Mouse (Mus musculus) spleen, adult 10 weeks (tissue): Measurements from ENCODE around the gene Gm13723. TPM values are rescaled to one million over a fixed set of nuclear protein-coding genes. Genes with fewer than 3 reads are reported as not detected.

Experiments
- polyA plus RNA-seq: library from polyadenylated mRNA; stranded (reverse); fragments of 350-450 nt; fragmentation: Illumina TruSeq; extraction: RNeasy Lipid Tissue Mini Kit (QIAGEN cat#74804); gene quantifications from one replicate; pipeline ENCODE4 v1.2.3, GENCODE M21; 2015; ENCODE audit warnings: low replicate concordance; ENCODE audit not compliant: insufficient read depth

The Gm13723 gene
- polyA plus RNA-seq, result not detected

DNA sequence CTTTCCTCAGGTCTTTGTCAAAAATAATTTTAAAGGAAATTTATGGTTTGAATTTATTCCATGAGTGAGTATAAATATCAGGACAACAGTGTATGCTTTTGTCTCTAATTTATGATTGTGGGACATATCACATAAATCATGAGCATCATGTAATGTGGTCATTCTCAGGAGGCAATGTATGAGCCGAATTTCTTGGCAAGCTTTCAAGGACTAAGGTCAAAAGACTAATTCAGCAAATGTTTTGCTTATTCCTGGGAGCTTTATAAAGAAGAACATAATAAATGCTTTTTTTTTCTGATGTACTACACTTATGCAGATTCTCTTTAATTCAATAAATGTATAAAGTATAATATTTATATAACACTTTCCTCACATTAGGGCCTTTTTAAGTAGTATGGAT is at the start of gene Gm13723:
Gm13723 (minus strand) TSS at position 101 of the 400 bp plus-strand sequence.

DNA sequence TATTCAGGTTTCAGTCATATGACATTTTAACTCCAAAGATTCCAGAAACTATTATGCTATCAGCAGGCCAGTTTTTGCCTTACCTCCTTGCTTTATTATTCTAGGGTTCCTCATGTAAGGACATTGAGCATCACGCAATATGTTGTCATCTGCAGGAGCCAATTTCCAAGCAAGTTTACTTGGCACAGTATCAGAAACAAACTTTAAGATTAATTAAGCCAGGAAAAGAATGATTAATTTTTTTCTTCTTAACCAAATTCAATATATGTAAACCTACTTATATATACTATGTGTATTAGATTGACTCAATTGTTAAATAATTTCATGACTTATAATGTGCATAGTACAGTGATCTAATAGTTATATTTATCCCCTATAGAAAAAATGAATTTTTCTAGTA is 17.5 kb upstream of the Gm13723 start, which contains the start of gene Olfr1097:
Olfr1097 (minus strand) TSS at position 101 of the 400 bp plus-strand sequence.

DNA sequence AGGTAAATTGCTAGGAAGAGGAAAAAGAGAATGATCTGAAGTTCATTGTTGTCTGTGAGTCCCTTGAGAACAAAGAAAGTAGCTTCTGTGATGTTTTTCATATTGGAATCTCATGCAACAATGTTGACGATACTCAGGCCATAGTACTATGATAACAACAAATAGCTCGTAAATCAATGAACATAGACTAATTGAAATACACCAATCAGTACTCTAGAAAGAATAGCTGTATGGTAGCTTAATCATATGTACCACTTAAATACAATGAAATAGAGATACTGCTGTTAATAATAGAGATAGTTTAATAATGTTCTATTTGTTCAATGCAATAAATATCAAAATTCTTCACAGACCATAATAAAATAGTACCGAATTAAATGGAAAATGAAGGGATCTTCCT is 23.0 kb downstream of the Gm13723 start, which contains the start of gene Olfr1095:
Olfr1095 (minus strand) TSS at position 101 of the 400 bp plus-strand sequence.

DNA sequence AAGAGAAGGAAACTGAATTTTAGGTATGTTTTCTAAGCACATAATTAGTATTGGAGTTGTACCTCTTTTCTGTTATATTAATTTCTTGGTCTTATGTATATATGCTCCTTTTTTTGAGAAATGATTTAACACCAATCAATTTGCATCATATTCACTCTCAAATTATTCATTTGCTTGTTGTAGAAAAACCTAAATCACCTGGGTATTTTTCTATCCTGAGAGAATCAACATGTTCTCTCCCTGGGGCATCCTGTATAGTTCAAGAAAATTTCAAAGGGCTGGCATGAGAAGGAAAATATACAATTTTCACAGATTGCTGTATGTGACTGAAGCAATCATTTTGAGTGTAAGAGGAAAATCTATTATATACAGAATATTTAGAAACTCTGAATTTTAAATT is 50.2 kb downstream of the Gm13723 start, which contains the start of gene Olfr1094:
Olfr1094 (plus strand) TSS at position 301 of the 400 bp plus-strand sequence.

Other genes with a start within 250 kb of the Gm13723 start
- gene Olfr1084, start 235.1 kb downstream of the Gm13723 start, polyA plus RNA-seq, result not detected
- gene Olfr1085, start 212.8 kb downstream of the Gm13723 start, polyA plus RNA-seq, result not detected
- gene Olfr1086, start 194.7 kb downstream of the Gm13723 start, polyA plus RNA-seq, result not detected
- not detected for gene Olfr1087, start 176.4 kb downstream of the Gm13723 start, polyA plus RNA-seq
- gene Olfr1089, start 141.1 kb downstream of the Gm13723 start, polyA plus RNA-seq, result not detected
- not detected for gene Olfr1090, start 115.8 kb downstream of the Gm13723 start, polyA plus RNA-seq
- gene Olfr1093, start 92.3 kb downstream of the Gm13723 start, polyA plus RNA-seq, result not detected
- not detected for gene Olfr141, start 64.8 kb downstream of the Gm13723 start, polyA plus RNA-seq
- gene Olfr1094, start 50.1 kb downstream of the Gm13723 start, polyA plus RNA-seq, result not detected
- gene Olfr1095, start 23.1 kb downstream of the Gm13723 start, polyA plus RNA-seq, result not detected
- not detected for gene Olfr1097, start 17.4 kb upstream of the Gm13723 start, polyA plus RNA-seq
- not detected for gene Olfr1098, start 49.7 kb upstream of the Gm13723 start, polyA plus RNA-seq
- not detected for gene Olfr1099, start 85.9 kb upstream of the Gm13723 start, polyA plus RNA-seq
- not detected for gene Olfr1100, start 105.2 kb upstream of the Gm13723 start, polyA plus RNA-seq
- not detected for gene Olfr1101, start 116.4 kb upstream of the Gm13723 start, polyA plus RNA-seq
- not detected for gene Olfr1102, start 123.6 kb upstream of the Gm13723 start, polyA plus RNA-seq
- gene Olfr1104, start 152.3 kb upstream of the Gm13723 start, polyA plus RNA-seq, result not detected
- not detected for gene Olfr1105, start 161.7 kb upstream of the Gm13723 start, polyA plus RNA-seq
- gene Olfr1106, start 177.5 kb upstream of the Gm13723 start, polyA plus RNA-seq, result not detected
- gene Olfr1107, start 201.0 kb upstream of the Gm13723 start, polyA plus RNA-seq, result not detected
- gene Olfr1109, start 221.2 kb upstream of the Gm13723 start, polyA plus RNA-seq, result not detected
- gene Olfr259, start 239.8 kb upstream of the Gm13723 start, polyA plus RNA-seq, result not detected